Mouse (Mus musculus): ENCODE measurements at regions not wholly inside any gene's neighbourhood (a gene's known extent, or its start where the extent isn't known, plus 50 kb on each side); places are given as distances from the start of the nearest gene placed in this dataset.

- TF ChIP-seq CTCF (IDR thresholded peaks at IDR 0.05; ENCODE audit: low read depth), result no peak
- TF ChIP-seq EP300 (IDR thresholded peaks at IDR 0.05; ENCODE audit: low read depth), result no peak
Measured at GRCm38 (mm10) chr1:164703560-164704131, 92.8 kb upstream of the Dpt start.
